Comparison of ENCODE assay signal across 21 mouse cellular contexts in genomic region chr14:78880879-78881278, GRCm38 (mm10).
"Had no signal": no experiment of that assay in that cellular context is flagged by ENCODE, and none has a peak within 500 bp of the region (broad histone marks: within the 10 kb centered on the region; RNA-seq: fewer than 3 reads in every experiment).

No protein-coding gene starts in this region.

- DNase-seq: kidney, adult 2 months; kidney, postnatal 25 days; layer of hippocampus, adult 9-11 months; liver; lung, adult 2 months; lung, postnatal 14 days; lung, postnatal 4 days; midbrain, embryonic 14.5 days; right cerebral cortex, adult 18-20 months; right cerebral cortex, postnatal 14 days; right cerebral cortex, postnatal 4 days; thymus, postnatal 36 days had no signal

- H3K9me3 ChIP-seq: limb, embryonic 10.5 days; limb, embryonic 13.5 days; liver, embryonic 15.5 days; midbrain, embryonic 10.5 days; neural tube, embryonic 12.5 days; neural tube, embryonic 15.5 days; stomach, embryonic 15.5 days had no signal

- ATAC-seq: intestine, postnatal 0 days had no signal

- H3K27ac ChIP-seq: kidney, postnatal 0 days; limb, embryonic 10.5 days; limb, embryonic 13.5 days; liver, embryonic 15.5 days; midbrain, embryonic 10.5 days; neural tube, embryonic 12.5 days; neural tube, embryonic 15.5 days; stomach, embryonic 15.5 days had no signal

- H3K27me3 ChIP-seq: limb, embryonic 13.5 days; liver, embryonic 15.5 days; neural tube, embryonic 12.5 days; neural tube, embryonic 15.5 days; stomach, embryonic 15.5 days had no signal

- H3K4me2 ChIP-seq: limb, embryonic 13.5 days; liver, embryonic 15.5 days; neural tube, embryonic 12.5 days; neural tube, embryonic 15.5 days; stomach, embryonic 15.5 days had no signal

- H3K9ac ChIP-seq: limb, embryonic 13.5 days; liver, embryonic 15.5 days; neural tube, embryonic 12.5 days; neural tube, embryonic 15.5 days; stomach, embryonic 15.5 days had no signal

- H3K36me3 ChIP-seq: limb, embryonic 10.5 days; limb, embryonic 13.5 days; liver, embryonic 15.5 days; midbrain, embryonic 10.5 days; neural tube, embryonic 12.5 days; neural tube, embryonic 15.5 days; stomach, embryonic 15.5 days had no signal

- H3K4me3 ChIP-seq: limb, embryonic 10.5 days; limb, embryonic 13.5 days; liver, embryonic 15.5 days; midbrain, embryonic 10.5 days; neural tube, embryonic 12.5 days; neural tube, embryonic 15.5 days; stomach, embryonic 15.5 days had no signal

- H3K4me1 ChIP-seq: neural tube, embryonic 15.5 days; stomach, embryonic 15.5 days had no signal
